Mouse (Mus musculus): ENCODE data around the gene Aim2.

DNA sequence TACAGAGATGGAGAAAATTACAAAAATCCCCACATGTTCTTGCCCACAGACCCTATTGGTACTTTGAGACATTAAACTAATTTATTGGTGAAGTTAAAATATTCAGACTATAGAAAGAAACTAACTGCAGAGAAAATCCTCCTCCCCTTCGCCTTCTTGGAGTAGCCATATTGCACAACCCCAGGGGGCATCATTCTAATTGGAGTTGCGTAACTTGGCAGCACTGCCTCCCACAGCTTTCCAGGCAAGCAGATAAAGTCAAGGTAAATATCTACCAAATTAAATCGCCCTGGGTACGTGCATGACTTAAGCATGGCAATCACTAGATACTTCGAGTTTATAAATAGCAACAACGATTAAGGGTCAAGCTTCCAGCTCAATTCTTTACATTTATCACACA lies 20.9 kb downstream of the Aim2 start:
- TF ChIP-seq CTCF (IDR thresholded peaks at IDR 0.05; ENCODE audit: low read depth, low read length) (no peak), POLR2A (IDR thresholded peaks at IDR 0.05; ENCODE audit: borderline replicate concordance, low read depth, low read length) (no peak)
